Mouse (Mus musculus) thymus, postnatal 25 days (tissue): ENCODE measurements around the gene Znrf3.
A peak's percentile ranks its signal among the peaks of the same experiment; 100 is the strongest.

Source experiments
- DNase-seq: peaks from one replicate; pipeline ENCODE4 v3.0.0; 2022

Znrf3 gene

DNA sequence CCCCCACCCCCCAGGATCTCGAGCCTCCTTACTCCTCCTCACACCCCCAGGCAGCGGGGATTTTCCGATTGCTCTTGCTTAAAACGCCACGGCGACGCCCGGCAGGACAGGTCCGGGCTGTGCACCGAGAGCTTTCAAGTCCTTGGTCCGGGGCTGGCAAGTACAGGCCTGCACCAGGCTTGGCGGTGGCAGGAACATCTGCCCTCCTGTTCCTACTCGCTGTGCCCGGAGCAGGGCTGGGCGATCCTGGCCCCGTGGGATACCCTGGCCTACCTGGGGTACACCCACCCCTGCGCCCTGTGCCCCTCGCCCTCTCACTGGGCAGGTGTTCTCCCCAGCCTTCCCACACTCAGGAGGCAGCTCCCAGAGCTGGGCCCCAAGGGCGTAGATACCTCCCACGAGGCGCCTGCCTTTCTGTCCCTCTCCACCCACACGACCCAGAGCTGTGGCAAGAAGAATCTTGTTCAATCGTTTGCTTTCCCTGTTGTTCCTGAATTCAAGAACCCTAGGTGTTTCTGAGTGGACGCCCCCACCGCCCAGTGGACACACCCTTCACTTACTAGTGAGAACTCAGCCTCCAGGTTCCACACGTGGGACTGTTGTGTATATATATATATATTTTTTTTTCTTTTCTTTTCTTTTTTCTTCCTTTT lies 181.4 kb downstream of the Znrf3 start:
- DNase-seq: no peak

DNA sequence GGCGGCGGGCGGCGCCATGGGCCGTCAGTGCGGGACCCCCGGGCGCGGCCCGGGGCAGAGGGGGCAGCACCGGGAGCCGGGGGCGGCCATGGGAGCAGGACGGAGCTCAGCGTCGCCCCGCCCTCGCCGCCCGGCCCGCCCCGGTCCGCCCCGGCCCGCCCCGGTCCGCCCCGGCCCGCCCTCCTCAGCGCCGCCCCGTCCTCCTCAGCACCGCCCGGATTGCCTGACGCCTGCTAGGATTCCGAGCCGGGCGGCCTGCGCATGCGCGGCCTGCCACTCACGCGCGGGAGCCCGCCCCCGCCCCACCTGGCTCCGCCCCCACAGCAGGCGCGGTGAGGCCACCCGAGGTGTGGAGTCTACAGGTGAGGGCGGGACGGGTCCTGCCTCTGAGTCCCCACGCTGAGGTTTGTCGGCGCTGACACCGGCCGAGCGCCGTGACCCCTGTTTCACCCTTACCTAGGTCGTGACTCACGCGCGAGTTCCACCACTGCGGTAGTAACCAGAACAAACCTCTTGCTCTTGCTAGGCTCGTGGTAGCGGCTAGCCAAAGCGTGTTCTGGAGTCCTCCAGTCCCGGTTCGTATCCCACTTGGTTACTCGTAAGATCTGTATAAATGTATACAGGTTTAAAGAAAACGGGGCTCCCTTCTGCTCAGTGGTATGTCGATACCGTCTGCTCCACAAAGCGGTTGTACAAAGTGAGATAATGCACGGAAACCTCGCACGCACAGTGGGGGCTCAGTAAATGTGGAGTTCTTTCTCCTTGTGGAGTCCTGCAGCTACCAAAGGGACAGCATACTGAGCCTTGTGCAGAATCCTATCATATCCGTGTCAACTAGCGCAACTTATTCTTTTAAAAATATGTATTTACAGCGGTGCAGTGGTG lies 182.9 kb downstream of the Znrf3 start, which contains the start of gene Kremen1:
Gene Kremen1, minus strand, starts transcription at position 51 of the 885 bp plus-strand sequence.
- DNase-seq: peak; percentile 95

DNA sequence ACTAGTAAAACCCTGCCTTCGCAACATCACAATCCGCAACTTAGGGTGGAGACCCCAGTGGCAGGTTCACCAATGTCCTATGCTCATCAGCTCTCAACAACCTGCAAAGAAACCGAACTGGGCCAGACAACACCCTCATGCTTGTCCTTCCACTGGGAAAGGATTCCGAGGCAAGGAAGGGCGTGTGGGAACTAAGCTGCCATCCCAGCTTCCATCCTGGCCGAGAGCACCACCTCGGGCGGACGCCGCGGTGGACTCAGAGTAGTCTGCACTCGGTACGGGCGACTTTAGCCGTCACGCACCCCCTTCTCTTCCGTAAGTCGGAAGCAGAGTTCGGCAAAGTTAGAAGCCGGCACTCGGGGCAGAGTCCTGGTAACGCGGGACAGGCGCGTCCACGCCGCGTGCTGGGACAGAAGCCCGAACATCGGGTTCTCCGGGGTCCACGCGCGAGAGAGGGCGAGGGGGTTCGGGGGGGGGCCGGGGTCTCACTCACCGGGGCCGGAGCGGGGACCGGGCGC lies 183.6 kb downstream of the Znrf3 start:
- peak; percentile 64 for DNase-seq

DNA sequence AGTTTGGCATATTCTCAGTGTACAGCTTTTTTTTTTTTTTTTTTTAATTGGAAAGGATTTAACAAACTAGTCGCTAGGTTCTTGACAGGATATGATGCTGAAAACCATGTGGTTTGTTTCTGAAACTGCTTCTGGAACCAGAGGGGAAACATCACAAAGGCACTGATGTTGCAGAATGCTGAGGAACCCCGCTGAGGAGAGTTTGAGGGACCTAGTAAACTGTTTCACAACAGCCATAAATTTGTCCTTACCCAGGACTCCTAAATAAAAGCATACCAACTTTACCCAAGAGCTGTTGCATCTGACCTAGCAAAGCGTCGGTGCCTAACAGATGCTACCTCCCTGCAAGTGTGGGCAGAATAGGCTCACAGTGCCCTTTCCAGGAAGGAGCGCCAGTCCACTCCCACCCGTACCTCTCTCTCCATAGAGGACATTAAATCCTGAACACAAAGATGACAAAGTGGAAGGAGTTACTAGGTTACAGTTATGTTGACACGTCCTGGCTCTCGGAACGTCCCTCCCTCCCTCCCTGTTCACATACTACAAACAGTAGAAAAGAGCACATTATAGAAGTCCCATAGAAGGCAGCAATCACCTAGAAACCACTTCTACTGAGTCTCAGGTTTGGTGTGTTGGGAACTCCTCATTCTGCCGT lies 184.6 kb downstream of the Znrf3 start:
- peak; percentile 53 for DNase-seq

DNA sequence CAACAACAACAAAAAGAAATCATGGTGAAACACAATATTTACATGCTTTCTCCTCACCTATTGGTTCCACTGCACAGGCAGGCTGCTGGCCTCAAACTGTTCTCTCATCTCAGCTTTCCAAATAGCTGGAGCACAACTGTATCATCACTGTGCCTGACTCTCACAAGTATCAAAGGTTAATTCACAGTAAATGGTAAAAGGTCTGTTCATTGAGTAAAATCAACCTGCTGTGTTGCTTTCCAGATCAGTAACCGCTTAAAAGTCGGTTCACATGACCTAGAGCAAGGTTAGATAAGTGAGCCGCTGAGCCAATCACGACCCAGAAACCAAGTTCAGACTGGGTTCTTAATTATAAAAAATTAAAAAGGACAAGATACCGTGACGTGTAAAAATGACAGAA lies 186.6 kb downstream of the Znrf3 start:
- DNase-seq: no peak

DNA sequence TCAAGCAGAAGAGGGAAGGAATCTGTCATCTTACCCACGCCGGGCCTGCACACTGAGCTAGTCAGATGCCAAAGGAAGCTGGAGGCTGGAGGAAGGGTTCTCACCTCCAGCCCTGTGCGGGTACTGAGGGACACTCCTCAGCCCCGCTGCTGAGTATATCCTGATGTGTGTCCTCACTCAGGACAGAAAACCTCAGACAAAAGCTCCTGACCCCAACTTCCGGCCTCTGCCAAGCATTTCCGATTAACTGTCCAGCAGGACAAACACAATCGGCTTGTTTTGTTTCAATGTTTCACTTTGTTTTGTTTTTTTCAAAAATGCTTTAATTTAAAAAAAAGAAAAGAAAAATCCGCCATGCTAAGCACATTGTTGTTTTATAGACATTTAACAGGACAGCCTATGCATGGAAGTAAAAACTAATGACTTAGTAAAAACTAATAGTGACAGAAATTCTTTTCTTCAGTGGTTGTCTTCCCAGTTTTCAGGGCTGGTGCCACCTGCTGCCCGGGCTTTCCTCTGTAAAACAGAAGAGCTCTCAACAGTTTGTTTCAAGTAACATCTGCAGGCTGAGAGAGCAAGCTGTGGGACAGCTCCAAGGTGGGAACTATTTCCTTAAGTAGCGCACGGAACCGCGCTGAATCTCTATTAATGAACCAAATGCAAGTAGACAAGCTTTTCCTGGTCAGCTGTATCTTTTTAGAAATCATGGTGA lies 187.3 kb downstream of the Znrf3 start:
- DNase-seq: peak; percentile 49

DNA sequence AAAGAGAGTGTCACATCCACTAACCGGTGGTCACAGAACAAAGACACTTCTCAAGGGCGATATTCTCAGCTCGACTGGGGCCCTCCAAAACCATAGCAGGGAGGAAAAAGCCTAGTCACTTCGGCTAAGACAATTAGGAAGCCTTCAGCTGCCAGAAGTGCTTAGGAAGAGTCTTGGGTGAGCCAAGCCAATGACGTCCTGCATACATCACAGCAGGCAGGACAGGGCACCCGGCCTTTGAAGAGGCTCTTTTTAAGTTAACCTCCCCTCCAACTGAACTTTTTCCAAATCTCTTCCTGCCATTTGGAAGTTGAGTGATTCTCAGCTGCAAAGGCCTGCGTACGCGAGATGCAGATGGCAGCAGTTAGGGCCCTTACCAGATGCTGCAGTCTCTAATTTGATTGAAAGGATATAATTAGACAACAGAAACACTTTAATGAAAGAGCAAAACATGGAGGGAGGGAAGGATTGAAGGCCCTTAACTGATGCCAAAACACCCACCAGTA lies 189.1 kb downstream of the Znrf3 start:
- DNase-seq: no peak

DNA sequence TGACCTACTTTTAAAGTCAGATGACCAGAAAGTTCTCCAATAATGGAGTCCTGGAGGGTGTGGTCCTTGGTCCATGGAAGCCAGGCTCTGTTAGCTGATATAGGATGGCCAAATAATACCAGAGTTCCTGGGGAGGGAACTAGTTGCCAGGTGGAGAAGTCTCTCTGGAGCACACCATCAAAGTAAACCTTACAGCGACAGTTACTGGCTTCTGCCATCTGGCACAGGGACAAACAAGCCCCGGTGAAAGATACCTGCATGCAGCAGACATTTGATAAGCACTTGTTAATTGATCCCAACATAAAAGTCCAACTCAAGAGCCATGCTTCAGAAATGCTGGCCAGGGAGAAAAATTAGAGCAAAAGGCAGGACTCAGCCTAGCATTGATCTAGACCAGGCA lies 190.6 kb downstream of the Znrf3 start:
- peak; percentile 65 for DNase-seq

DNA sequence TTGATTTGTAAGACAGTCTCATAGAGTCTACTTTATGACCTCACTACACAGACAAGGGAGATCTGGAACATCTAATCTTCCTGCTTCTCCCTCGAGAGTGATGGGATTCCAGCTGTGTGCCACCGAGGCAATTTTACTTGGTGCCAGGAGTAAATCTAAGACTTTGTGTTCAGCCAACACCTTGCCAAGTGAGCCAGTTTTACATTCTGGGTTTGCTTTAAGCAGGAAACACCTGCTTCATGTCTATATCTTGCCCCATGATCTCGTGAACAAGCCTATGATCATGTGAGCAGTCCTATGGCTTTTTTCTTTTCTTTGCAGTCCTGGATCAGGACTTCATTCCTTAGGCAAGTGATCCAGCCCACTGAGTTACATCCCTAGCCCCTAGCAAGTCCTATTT lies 191.1 kb downstream of the Znrf3 start:
- DNase-seq: peak; percentile 68

DNA sequence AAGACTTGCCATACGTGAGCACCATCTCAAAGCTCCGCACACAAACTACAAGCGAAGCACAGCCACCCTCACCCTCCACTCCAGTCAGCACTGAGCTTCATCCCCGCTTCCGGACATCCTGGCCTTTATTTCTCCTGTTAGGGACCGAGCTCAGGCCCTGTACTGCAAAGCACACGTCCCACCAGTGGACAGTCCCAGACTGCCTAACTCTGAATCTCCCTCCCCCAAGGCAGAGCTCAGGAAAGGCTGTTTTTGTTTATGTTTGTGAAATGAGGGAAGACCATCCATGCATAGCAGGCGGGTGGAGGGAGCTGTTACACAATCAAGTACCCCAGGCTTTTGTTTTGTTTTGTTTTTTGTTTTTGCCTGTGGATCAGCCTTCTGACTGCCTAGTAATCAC lies 191.9 kb downstream of the Znrf3 start:
- DNase-seq: peak; percentile 19

DNA sequence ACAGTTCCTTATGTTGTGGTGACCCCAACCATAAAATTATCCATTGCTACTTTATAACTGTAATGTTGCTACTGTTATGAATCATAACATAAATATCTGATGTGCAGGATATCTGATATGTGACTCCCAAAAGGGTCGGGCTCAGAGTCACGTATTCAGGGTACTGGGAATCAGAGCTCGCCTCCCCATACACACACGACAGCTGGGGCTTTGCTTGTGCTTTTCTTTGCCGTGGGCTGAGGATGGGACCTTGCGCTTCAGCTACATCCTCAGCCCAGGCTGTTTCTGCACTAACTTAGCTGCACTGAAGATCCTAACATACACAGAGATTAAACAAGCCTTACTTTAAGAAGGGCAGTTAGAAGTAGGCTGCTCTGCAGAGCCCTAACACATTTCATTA lies 193.5 kb downstream of the Znrf3 start:
- DNase-seq: peak; percentile 30

DNA sequence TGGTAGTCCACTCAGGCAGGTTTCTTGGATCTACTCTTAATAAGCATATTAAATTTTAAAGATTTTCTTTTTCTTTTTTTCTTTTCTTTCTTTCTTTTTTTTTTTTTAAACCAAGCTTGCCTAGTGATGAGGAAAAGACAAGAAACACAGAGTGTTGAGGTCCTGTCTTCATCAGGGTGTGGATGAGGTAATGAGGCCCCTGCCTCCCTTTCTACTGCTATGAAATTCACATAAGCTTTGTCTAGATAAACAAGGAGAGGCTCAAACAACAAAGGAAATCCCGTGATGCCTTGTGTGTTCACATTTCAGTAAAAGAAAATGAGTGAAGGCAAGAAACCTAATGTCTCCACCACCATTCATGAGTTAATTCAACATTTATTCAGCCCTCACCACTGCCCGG lies 196.4 kb downstream of the Znrf3 start:
- DNase-seq: no peak

DNA sequence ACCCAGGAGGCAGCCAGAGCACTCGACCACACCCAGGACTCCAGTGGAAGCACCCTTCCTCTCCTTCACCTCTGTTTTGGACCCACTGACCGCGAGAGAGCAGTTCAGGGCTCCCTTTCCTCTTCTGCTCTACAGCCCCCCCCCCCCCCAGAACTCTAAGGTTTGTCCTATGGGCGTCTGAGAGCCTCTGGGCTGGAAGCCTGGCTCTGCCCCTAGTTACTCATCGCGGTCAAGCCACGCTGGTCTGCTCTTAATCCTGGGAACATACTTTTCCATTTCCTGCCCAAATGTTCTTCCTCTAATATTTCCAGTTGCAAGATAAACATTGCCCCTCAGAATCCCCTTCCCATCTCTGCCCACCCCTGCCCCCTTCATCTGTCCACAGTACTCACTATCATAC lies 199.2 kb downstream of the Znrf3 start:
- DNase-seq: no peak

DNA sequence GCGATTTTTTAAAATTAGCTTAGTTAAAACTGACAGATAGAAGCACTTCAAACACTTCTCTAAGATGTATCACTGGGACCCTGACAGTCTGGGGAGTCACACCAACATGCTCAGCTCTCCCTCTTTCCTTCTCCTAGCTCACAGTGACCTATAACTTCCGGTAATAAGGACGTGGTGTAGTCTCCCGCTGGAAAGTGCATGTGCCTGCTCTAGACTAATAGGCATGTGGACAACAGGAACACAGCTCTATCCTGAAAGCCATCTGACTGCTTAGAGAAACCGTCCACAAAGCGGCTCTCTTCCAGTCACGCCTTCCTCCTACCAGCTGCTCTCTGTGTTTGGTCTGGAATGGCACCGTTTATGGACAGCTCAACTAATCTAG lies 199.9 kb downstream of the Znrf3 start:
- DNase-seq: no peak

DNA sequence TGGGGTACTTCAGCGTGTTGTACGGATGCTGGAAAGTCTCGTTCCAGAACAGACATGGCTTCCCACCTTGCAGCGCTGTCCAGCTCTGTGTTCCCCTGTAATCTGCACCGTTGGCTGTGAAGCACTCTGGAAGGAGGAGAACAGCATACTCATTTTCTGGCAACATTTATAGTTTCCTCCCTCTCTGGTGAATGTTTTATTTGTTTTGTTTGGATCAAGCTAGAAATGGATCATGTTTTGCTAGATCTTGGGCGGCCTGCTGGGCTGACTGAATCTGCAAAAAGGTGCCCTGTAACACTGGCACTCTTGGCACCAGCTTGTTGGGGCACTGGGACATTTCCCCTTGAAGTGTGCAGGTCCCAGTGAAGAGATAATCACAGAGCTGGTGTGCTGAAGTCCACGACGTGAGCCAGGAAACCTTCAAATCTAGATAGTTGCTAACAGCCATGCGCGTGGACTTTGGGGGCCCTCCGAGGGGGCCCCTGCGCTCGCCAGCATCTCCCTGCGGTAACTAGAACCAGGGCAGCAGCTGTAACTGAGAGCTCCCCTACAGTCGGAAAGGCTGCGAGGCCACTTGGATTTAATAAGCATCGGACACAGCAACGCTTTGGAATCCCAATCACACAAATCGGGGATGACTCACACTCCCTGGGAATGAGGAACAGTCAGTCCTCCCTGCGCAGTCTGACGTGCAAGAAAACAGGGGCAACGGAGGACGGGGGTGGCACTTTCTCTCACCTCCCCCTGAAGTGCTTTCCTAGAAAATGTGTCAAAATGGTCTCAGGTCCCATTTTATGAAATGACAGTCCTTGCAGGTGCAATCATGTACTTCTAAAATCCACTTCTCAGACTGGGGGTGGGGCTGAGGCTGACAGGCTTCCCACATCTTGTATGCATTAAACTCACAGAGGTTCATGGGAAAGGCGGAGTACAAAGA lies 200.6 kb downstream of the Znrf3 start:
- DNase-seq: no peak

DNA sequence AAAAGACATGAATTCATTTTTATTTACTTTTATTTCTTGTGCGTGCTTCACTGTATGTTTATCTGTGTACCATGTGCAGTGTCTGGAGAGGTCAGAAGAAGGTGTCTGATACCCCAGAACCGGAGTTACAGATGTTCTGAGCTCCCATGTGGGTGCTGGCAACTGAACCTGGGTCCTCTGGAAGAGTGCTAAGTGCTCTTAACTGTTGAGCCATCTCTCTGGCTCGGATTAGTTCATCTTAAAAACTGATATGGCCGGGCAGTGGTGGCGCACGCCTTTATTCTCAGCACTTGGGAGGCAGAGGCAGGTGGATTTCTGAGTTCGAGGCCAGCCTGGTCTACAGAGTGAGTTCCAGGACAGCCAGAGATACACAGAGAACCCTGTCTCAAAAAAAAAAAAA lies 201.4 kb downstream of the Znrf3 start:
- DNase-seq: no peak

DNA sequence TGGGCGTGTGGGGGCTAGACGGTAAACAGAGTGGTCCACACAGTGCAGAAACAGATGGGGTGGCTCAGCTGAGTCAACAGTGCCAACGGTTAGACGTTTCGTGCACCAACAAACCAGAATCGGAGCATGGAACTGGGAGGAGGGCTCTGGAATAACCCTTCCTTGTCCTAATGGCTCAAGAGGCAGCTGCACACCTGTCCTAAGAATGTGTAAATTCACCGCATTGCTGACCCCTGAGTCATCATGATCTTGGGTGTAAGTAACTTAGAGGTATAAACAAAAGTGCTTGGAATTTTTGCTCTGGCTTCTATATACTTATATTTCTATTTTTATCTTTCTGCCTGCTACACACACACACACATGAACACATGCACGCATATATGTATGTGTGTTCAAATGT lies 202.5 kb downstream of the Znrf3 start:
- DNase-seq: no peak

DNA sequence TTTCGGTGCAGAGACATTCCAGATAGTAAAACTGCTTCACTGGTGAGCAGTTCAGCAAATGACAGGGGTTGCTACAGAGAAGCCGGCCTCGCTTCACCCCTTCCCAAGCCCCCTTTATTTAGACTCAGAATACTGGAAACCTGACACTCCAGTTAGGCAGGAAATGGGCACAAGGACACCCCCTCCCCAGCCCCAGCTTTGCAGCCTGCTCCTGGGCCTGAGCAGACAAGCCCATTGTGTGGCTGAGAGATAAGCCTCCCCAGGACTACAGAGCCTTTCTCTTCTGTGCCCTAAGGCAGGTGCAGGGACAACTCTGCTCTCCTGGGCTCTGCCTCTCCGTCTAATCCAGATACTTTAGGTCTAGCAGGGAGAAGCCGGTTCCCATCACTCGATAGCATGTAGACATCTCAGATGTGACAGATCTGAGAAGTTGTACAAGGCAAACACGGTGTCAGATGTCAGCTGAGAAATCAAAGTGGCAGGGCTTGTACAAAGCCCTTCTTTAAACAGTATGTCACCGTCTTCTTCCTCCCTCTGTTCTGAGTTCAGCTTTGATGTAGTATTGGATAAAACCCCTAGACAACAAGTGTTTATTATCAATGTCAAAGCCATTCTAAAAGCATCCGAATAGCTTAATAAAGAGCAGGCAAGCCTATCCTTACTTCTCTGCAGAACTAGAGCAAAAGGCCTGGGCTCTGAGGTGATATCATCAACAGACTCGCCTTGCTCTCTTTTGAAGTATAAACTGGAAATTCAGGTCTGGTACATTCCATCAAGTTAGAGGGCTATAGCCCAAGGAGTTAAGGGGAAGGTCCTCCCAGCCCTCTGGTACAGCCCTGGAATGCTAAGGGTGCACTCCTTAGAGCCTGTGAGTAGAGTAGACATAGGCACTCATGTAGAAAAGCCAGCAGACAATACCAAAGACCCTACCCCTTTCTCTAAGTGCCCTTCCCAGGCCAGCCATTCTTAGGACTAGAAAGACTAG lies 204.6 kb downstream of the Znrf3 start:
- peak; percentile 42 for DNase-seq
